Mouse (Mus musculus): Measurements from ENCODE around the gene Tulp1. TPM values are rescaled to one million over a fixed set of nuclear protein-coding genes. Genes with fewer than 3 reads are reported as not detected.

Tulp1 gene
- polyA plus RNA-seq, 1 experiment from 2014 or later: 1.4 TPM

- Histone ChIP-seq H3K27me3 (replicated peaks; ENCODE audit: control insufficient read depth, insufficient read depth, low read length) (no peaks in the 10 kb centered on the region), H3K36me3 (ENCODE audit: control insufficient read depth, insufficient read depth) (peaks cover 55% of the 10 kb centered on the region), H3K4me1 (replicated peaks; ENCODE audit: control insufficient read depth, insufficient read depth, low read length) (no peaks in the 10 kb centered on the region), H3K4me3 (ENCODE audit: low read depth, low read length) (no peak overlapping the region), H3K9ac (ENCODE audit: low read depth, low read length) (no peak overlapping the region), H3K4me2 (replicated peaks; ENCODE audit: low read depth) (no peak overlapping the region), H3K9me3 (ENCODE audit: control insufficient read depth) (no peaks in the 10 kb centered on the region), H3K27ac (ENCODE audit: low read depth, low read length) (no peak overlapping the region)
- no peak for TF ChIP-seq CTCF (IDR thresholded peaks at IDR 0.05; ENCODE audit: low read depth)
- ATAC-seq: no peak
- 96% methylated on average over 11 of the region's 11 CpGs for WGBS
Observed at GRCm38 (mm10) chr17:28404301-28404700, 39.3 kb upstream of the Tulp1 start.

DNA sequence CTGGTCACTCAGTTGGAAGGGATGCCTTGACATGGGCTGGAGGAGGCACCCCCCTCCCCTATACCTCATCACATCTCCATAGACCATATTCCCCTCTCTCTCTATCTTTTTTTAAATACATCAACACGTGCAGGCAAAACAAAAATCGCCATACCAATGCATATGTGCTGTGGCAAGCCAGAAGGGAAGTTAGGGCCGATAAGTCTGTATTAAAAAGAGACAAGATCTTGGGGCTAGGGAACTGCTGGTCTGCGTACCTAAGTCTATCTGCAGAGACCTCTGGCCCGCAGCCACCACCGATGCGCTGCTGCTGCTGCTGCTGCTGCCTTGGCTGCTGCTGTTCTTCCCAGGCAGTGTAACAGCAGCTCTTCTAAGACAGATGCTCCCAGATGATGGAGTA, 30.0 kb upstream of the Tulp1 start:
- Histone ChIP-seq H3K4me3 (ENCODE audit: low read depth, low read length) (no peak overlapping the region), H3K27ac (ENCODE audit: low read depth, low read length) (no peak overlapping the region), H3K9me3 (ENCODE audit: control insufficient read depth) (no peaks in the 10 kb centered on the region), H3K4me2 (replicated peaks; ENCODE audit: low read depth) (no peak overlapping the region), H3K36me3 (ENCODE audit: control insufficient read depth, insufficient read depth) (peaks cover 18% of the 10 kb centered on the region), H3K9ac (ENCODE audit: low read depth, low read length) (no peak overlapping the region), H3K4me1 (replicated peaks; ENCODE audit: control insufficient read depth, insufficient read depth, low read length) (no peaks in the 10 kb centered on the region), H3K27me3 (replicated peaks; ENCODE audit: control insufficient read depth, insufficient read depth, low read length) (no peaks in the 10 kb centered on the region)
- no peak for TF ChIP-seq CTCF (IDR thresholded peaks at IDR 0.05; ENCODE audit: low read depth)
- ATAC-seq: no peak
- 78% methylated on average over 7 of the region's 7 CpGs for WGBS

DNA sequence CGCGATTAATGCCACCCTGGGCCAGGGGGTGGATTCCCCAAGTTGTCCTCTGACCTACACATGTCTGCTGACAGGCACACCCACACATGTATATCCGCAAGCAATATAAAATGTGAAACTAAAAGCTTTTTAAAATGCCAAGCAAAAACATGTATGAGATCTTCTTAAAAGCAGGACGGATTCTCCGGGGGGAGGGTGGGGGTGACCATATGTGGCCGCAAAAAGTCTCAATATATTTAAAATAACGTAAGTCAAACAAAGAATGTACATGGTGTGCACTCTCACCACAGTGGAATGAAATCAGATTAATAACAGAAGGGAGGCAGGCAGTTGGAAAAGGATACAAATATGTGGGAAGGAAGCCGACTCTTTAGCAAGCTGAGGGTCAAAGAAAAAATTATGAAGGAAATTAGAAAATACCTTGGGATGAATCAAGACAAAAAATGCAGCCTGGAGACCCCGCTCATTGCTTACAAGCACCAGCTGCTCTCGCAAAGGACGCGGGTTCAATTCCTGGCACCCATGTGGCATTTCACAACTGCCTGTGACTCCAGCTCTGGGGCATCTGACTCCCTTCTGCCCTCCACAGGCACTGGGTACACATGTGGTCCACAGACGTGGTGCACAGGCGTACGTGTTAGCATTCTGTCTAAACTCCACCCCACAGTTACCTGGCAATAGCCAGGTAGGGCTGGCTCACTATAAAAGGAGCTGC, 29.2 kb upstream of the Tulp1 start:
- H3K4me2 ChIP-seq (replicated peaks; ENCODE audit: low read depth): no peak overlapping the region
- no peak overlapping the region for H3K27ac ChIP-seq (ENCODE audit: low read depth, low read length)
- H3K9me3 ChIP-seq (ENCODE audit: control insufficient read depth): no peaks in the 10 kb centered on the region
- no peak for TF ChIP-seq CTCF (IDR thresholded peaks at IDR 0.05; ENCODE audit: low read depth)
- ATAC-seq: no peak
- H3K27me3 ChIP-seq (replicated peaks; ENCODE audit: control insufficient read depth, insufficient read depth, low read length): no peaks in the 10 kb centered on the region
- H3K36me3 ChIP-seq (ENCODE audit: control insufficient read depth, insufficient read depth): 0 out of 2 replicates have a peak, but pooled peaks cover 10% of the 10 kb centered on the region
- WGBS: 69% methylated on average over 15 of the region's 15 CpGs
- no peak overlapping the region for H3K4me3 ChIP-seq (ENCODE audit: low read depth, low read length)
- H3K4me1 ChIP-seq (replicated peaks; ENCODE audit: control insufficient read depth, insufficient read depth, low read length): no peaks in the 10 kb centered on the region
- H3K9ac ChIP-seq (ENCODE audit: low read depth, low read length): no peak overlapping the region

DNA sequence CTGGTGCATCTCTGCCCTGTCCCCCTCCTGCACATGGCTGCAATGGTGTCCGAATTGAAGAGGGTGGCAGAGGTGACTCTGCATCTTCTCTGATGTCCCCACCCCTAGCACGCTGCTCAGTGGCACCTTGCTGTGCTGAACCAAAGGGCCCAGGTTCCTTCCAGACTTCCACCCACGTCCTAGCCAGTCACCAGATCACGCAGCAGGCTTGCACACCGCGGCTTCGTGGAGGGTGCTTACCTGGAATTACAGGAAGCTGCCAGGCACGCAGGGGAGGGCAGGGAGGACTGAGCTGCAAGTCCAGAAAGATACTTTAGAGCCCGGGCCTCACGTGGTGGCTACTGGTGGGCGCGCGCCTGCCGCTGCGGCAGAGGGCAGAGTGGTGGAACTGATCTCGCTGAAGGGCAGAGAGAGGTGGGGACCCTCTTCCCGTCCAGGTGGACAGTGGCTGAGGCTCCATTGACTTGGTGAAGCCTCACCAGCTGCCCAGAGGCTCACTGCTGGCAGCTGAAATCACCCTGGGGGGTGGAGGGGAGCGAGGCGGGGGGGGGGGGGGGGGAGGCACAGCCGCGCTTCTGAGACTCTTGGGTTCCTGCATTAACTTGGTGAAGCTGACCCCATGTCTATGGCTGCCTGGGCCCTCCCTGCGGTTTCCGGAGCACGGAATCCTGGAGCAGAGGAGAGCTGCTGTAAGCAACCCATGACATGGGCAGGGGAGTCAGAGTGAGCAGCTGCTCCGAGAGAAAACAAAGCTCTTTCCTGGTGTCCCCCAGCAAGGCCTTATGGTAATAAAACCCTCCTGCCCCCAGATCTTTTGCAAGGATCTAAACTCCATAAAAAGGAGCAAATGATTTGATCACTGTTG, 26.8 kb upstream of the Tulp1 start:
- Histone ChIP-seq H3K4me2 (replicated peaks; ENCODE audit: low read depth) (peak overlapping the region; percentile 30; the same call in 1 of the 2 replicates), H3K27ac (ENCODE audit: low read depth, low read length) (no peak overlapping the region; the same call in 1 of the 2 replicates), H3K36me3 (ENCODE audit: control insufficient read depth, insufficient read depth) (0 out of 2 replicates have a peak, but pooled peaks cover under 1% of the 10 kb centered on the region), H3K4me3 (ENCODE audit: low read depth, low read length) (no peak overlapping the region), H3K27me3 (replicated peaks; ENCODE audit: control insufficient read depth, insufficient read depth, low read length) (0 out of 2 replicates have a peak, but pooled peaks cover under 1% of the 10 kb centered on the region), H3K4me1 (replicated peaks; ENCODE audit: control insufficient read depth, insufficient read depth, low read length) (no peaks in the 10 kb centered on the region), H3K9me3 (ENCODE audit: control insufficient read depth) (no peaks in the 10 kb centered on the region), H3K9ac (ENCODE audit: low read depth, low read length) (no peak overlapping the region)
- no peak for TF ChIP-seq CTCF (IDR thresholded peaks at IDR 0.05; ENCODE audit: low read depth)
- WGBS: 16% methylated on average over 23 of the region's 25 CpGs
- 0 out of 2 replicates have a peak, but pooled peaks have one; percentile 26 for ATAC-seq

GRCm38 (mm10) chr17:28388534-28388933, 23.5 kb upstream of the Tulp1 start:
- H3K4me1 ChIP-seq (replicated peaks; ENCODE audit: control insufficient read depth, insufficient read depth, low read length): no peaks in the 10 kb centered on the region
- H3K27me3 ChIP-seq (replicated peaks; ENCODE audit: control insufficient read depth, insufficient read depth, low read length): peaks cover 10% of the 10 kb centered on the region; the same call in 1 of the 2 replicates
- WGBS: 87% methylated on average over 3 of the region's 3 CpGs
- no peak overlapping the region for H3K9ac ChIP-seq (ENCODE audit: low read depth, low read length)
- H3K27ac ChIP-seq (ENCODE audit: low read depth, low read length): no peak overlapping the region
- no peaks in the 10 kb centered on the region for H3K9me3 ChIP-seq (ENCODE audit: control insufficient read depth)
- H3K4me3 ChIP-seq (ENCODE audit: low read depth, low read length): no peak overlapping the region
- H3K36me3 ChIP-seq (ENCODE audit: control insufficient read depth, insufficient read depth): no peaks in the 10 kb centered on the region
- ATAC-seq: no peak
- TF ChIP-seq CTCF (IDR thresholded peaks at IDR 0.05; ENCODE audit: low read depth): no peak
- H3K4me2 ChIP-seq (replicated peaks; ENCODE audit: low read depth): no peak overlapping the region
